Mouse (Mus musculus): ENCODE results near the gene Sparcl1.

Gene Sparcl1

GRCm38 (mm10) chr5:104110171-104110920, 3.2 kb downstream of the Sparcl1 start:
- no peak for DNase-seq (ENCODE audit: low read depth, low spot score)

- no peak for DNase-seq (ENCODE audit: low read depth, low spot score)
These were observed 4.0 kb downstream of the Sparcl1 start for GRCm38 (mm10) chr5:104109516-104109915.

DNA sequence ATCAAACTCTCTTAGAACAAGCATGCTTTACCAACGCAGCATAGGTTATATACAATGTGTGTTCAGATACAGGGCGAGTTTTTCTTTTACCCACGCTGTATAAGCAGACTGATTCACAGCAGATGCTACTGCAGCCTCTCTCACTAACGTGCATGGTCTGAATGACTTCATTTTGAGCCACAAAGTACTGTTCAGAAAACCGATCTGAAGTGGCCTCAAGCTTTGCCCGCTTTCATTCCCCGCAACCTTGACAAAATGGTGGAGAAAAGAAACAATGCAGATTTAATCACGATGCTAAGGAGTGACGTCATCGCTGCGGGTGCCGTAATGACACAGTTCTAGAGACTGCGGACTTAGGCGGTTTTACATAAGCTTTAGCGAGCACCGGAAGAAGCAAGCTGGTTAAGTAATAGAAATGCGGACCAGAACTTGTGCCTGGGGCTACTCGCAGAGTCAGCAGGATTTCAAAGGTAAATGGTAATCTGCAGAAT, 4.6 kb downstream of the Sparcl1 start:
- no peak for DNase-seq (ENCODE audit: low read depth, low spot score)

GRCm38 (mm10) chr5:104108127-104108875, 5.2 kb downstream of the Sparcl1 start:
- DNase-seq (ENCODE audit: low read depth, low spot score): no peak

DNA sequence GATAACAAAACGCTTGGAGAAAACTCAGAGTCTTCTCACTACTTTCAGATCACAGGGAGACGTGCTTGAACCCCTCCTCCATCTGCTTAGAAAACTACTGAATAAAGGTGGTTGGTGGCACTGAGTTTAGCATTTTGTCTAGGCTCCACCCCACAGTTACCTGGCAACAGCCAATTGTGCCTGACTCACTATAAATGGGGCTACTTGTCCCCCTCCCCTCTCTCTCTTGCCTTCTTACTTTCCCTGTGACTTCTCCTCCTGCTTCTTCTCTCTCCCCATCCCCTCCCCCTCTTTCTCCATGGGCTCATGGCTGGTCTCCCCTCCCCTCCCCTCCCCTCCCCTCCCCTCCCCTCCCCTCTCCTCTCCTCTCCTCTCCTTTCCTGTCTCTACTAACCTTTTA, 9.4 kb downstream of the Sparcl1 start:
- no peak for DNase-seq (ENCODE audit: low read depth, low spot score)

DNA sequence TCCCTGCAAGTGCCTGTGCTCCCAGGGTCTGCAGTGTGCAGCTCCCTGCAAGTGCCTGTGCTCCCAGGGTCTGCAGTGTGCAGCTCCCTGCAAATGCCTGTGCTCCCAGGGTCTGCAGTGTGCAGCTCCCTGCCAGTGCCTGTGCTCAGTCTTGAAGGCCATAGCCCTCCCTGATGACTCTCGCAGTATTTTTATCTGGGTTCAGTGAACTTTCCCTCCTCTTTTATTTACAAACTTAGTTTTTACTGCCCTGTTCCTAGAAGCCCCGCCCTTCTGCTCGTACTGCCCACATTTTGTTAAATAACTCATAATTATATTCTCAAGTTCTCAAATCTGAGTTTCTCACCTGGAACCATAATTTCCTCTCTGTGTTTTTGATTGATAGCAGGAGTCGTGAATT, 10.4 kb downstream of the Sparcl1 start:
- DNase-seq (ENCODE audit: low read depth, low spot score): no peak

DNA sequence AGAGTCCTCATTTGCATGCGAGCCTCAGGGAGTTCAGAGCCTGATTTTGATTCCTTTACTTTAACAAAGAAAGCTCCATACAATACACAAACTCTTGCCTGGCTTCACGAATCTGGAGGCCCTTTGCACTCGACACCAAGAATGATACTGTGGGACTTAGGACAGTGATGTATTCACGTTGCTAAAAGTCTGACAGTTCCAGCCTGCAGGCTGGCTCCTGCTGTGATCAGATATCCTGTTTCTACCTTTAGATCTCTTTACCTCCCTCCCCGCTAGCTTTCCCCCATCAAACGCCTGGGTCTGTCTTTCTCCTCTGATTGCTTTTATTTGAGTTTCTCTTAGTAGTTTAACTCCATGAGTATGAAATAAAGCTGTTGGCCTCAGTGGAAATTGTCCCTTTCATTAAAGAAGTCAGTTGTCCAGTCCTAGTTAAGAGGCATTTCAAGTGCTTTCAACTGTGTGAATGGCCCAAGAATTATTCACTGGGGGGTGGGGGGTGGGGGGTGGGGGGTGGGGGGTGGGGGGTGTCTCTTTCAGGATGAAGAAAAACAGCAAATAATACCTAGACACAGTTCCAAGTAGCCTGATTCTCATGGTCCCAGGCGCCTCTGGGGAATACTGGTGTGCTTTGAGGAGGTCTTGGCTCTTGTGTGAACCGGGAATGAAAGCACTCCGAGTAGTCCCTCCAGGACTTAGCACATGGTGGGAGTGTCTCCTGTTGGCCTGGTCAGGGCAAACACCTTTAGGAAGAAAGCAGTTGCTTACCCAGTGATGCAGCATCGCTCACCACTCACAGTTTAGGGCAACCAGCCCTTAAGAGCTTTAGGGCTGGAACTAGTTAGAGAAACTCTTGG, 11.6 kb downstream of the Sparcl1 start:
- DNase-seq (ENCODE audit: low read depth, low spot score): no peak

DNA sequence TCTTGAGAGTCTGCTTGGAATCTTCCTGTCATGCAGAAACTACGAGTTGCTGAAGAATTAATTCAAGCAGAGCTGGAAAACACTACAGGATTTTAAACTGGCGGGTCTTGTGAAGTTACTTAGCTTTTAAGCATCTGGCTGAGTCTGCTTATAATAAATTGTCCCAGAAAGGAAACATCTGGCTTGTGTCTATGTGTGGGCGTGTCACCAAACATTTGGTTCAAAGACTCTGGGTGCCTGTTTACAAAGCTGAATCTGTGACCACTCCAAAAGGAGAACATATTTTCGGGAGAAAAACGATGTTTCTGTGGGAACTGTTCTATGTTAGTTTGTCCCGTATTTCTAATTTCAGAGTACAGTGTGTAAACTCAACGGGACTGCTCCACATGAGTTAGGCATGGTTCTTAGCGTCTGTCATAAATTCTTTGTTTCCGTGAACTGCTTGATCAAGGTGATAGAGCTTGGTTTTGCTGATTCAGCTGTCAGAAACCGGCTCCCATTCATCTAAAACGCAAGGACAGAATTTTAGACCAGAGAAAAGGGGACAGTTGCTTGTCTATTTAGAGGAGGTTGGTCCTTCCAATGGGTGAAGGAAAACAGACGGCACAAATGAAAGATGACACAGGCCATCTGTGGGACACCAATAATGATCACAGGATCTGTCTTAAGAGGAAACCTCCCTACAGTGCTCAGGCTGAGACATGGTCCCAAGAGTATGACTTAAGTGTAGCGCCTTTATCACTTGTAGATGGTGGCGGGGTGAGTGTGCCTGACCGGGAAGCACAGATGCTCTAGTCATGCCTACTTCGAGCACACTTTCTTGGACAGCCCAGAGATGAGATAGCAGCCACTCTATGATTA, 17.2 kb downstream of the Sparcl1 start:
- no peak for DNase-seq (ENCODE audit: low read depth, low spot score)

GRCm38 (mm10) chr5:104095416-104096077, 18.0 kb downstream of the Sparcl1 start:
- DNase-seq (ENCODE audit: low read depth, low spot score): no peak

GRCm38 (mm10) chr5:104089751-104090150, 23.8 kb downstream of the Sparcl1 start:
- no peak for DNase-seq (ENCODE audit: low read depth, low spot score)

DNA sequence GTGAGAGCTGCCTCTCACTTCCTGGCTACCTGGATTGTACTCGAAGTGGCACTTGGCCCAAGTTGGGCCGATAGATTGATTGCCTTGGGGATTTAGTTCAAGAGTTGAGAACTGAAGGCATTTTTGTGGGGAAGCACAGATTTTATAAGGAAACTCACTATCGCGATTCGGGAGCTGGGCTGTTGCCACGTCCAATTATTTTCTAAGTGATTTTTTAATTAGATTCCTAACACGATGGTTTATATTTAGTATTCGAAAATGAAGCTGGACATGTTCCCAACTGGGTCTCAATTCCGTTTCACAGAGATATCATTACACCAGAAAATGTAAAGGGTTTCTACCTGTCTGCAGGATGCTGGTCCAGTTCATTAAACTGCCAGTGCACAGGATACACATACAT, 28.2 kb downstream of the Sparcl1 start:
- no peak for DNase-seq (ENCODE audit: low read depth, low spot score)

DNA sequence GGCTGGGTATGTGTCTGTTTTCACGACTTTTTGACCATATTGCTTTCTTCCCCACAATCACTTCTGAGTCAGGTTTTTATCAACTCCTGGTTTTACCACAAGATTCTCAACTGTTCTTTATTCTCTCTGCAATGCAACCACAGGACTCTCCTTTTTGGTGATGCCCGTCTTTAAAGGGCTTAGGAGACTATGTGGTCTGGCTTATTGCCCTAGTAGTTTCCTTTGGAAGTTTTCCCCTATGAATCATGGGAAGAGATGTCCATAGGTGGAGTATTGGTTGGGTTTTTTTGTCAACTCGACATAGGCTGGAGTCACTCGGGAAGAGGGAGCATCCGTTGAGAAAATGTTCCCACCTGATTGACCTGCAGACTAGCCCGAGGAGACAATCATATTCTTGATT, 32.8 kb downstream of the Sparcl1 start:
- no peak for DNase-seq (ENCODE audit: low read depth, low spot score)

- no peak for DNase-seq (ENCODE audit: low read depth, low spot score)
These were observed 36.0 kb downstream of the Sparcl1 start, which contains the start of gene Gm17660 for GRCm38 (mm10) chr5:104077508-104077907. Gene Gm17660, minus strand, starts transcription at chr5:104077608.

DNA sequence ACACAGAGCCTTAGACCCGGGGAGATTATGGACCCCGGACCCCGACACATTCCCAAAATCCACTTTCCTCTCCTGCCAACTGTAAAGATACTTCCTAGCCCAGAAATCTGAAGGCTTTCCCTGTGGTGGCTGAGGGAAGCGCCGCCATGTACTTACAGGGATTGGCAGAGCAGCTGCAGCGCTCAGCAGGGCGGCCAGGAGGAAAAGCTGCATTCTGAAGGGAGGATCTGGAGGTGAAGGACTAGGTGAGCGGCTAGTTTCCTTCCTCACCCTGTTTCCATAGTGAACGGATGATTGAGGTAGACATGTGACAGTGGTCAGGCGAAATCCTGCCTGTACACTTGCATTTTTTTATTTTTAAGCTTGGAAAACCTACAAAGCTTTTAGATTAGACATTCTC, 37.2 kb downstream of the Sparcl1 start:
- no peak for DNase-seq (ENCODE audit: low read depth, low spot score)

DNA sequence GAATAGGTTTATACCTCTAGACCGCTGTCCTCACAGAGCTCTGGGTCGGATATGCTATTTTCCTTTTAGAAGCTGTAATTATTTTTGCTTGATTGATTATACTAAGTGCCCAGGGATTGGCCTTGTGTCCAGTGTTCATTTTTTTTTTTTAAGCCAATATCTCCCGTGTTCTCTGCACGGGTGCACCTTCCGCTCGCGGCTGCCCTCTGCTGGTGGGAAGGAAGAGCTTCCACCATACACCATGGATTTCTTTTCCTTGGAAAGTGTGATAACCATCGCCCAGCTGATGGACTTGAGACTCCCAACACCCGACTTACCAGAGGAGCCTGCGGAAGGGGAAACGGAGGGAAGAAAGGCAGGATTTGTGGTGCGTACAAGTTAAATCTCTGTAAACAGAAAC, 39.1 kb downstream of the Sparcl1 start:
- peak; percentile 58 for DNase-seq (ENCODE audit: low read depth, low spot score)

GRCm38 (mm10) chr5:104073602-104074001, 39.9 kb downstream of the Sparcl1 start:
- no peak for DNase-seq (ENCODE audit: low read depth, low spot score)

DNA sequence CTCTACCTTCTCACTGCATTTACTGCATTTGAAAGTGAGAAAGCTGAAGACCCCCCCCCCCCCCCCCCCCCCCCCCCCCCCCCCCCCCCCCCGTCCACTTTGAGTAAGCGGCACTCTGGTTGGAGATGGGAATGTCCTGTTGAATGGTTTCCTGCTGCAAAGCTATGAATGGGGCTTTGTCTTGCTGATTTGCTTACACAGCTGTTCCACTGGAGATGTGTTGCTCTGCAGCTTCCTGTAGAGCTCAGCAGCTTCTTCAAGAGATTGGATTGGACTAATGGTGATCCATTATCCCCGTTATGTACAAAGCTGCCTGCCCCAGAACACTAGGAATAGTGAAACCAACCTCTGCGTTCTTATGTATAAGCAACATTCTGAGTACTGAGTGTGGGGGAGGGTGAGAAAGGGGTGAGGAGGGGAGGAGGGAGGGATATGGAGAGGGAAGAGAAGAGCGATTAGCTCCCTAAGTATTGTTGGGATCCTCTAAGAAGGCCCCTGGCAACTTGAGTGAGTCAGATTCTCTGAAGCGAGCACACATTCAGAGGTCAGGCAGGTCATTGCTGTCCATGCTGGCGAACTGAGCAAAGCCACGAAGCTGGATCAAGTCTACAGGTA, 41.2 kb downstream of the Sparcl1 start:
- no peak for DNase-seq (ENCODE audit: low read depth, low spot score)

DNA sequence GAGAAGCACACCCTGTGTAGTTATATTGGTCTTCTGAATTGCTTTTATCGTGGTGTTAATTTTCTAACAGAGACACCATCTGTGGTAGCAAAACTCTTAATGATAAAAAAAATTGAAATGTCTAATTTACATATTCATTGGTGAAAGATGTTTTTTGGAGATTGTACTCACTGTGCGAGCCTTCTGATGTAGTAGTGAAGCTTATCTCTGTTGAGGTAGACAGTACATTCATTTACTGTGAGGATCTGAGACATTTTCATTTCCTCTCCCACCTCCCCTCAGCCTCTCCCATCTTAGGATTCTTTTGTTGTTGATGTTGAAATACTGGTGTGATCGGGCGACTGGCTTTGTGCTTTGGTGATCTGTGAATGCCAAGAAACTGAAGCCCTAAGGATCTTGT, 42.5 kb downstream of the Sparcl1 start:
- DNase-seq (ENCODE audit: low read depth, low spot score): no peak

DNA sequence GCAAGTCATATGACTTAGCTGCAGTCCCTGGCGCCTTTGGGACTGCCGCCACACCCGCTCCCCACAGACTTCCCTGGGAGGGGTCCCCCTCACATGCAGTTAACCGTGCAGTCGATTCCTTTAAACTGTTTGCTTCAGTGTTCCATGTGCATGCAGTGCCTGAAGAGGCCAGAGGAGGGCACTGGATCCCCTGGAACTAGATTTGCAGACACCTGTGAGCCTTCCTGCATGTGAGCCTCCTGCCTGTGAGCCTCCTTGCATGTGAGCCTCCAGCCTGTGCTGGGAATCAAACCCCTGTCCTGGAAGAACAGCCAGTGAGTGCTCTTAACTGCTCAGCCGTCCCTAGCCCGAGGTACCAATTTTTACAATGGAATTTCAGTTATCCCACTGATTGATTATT, 44.8 kb downstream of the Sparcl1 start:
- DNase-seq (ENCODE audit: low read depth, low spot score): no peak
